ENCODE assay signal across 22 mouse cellular contexts in the genomic region with DNA sequence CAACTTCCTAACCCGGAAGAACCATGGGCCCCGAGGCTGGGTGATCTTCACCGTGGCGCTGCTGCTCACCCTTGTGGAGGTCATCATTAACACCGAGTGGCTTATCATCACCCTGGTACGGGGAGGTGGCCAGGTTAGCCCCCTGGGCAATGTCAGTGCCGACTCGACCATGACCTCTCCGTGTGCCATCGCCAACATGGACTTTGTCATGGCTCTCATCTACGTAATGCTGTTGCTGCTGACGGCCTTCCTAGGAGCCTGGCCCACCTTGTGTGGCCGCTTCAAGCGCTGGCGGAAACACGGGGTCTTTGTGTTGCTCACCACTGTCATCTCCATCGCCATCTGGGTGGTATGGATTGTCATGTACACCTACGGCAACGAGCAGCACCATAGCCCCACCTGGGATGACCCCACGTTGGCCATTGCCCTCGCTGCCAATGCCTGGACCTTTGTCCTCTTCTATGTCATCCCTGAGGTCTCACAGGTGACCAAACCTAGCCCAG. TPM values are rescaled to one million over a fixed set of nuclear protein-coding genes. Genes with fewer than 3 reads are reported as not detected.
DNase-seq lines count a peak whose midpoint lies in the region; ATAC-seq lines count a peak whose summit lies in the region.
"Had no signal": no experiment of that assay in that cellular context is flagged by ENCODE, and none has a peak within 500 bp of the region (broad histone marks: within the 10 kb centered on the region; RNA-seq: fewer than 3 reads in every experiment).

No protein-coding gene starts in this region.

- no peak for ATAC-seq in midbrain, embryonic 11.5 days (ENCODE audit: low FRiP score)
- ATAC-seq in midbrain, embryonic 15.5 days (replicated peaks) = no peak
- ATAC-seq: forebrain, embryonic 13.5 days; forebrain, embryonic 16.5 days had no signal

- H3K36me3 ChIP-seq in midbrain, embryonic 11.5 days (ENCODE audit: control insufficient read depth, insufficient read depth, low read length) = no peaks in the 10 kb centered on the region
- H3K36me3 ChIP-seq in midbrain, embryonic 15.5 days (replicated peaks) = no peaks in the 10 kb centered on the region
- peaks cover 60% of the 10 kb centered on the region for H3K36me3 ChIP-seq in limb, embryonic 10.5 days
- H3K36me3 ChIP-seq: hindbrain, embryonic 15.5 days had no signal

- no peaks in the 10 kb centered on the region for H3K4me1 ChIP-seq in midbrain, embryonic 11.5 days (ENCODE audit: control insufficient read depth, insufficient read depth, low read length)
- no peaks in the 10 kb centered on the region for H3K4me1 ChIP-seq in midbrain, embryonic 15.5 days
- H3K4me1 ChIP-seq in limb, embryonic 10.5 days = peaks cover 34% of the 10 kb centered on the region
- H3K4me1 ChIP-seq: forebrain, embryonic 13.5 days had no signal

- H3K4me2 ChIP-seq in midbrain, embryonic 11.5 days = no peak overlapping the region
- no peak overlapping the region for H3K4me2 ChIP-seq in midbrain, embryonic 15.5 days
- H3K4me2 ChIP-seq: forebrain, embryonic 13.5 days; heart, embryonic 11.5 days; hindbrain, embryonic 15.5 days had no signal

- H3K4me3 ChIP-seq in midbrain, embryonic 11.5 days (ENCODE audit: low read depth, low read length) = no peak overlapping the region
- no peak overlapping the region for H3K4me3 ChIP-seq in midbrain, embryonic 15.5 days
- H3K4me3 ChIP-seq in limb, embryonic 10.5 days = no peak overlapping the region
- H3K4me3 ChIP-seq: forebrain, embryonic 10.5 days; forebrain, embryonic 13.5 days; hindbrain, embryonic 15.5 days had no signal

- WGBS in midbrain, embryonic 11.5 days = 93% methylated on average over 21 of the region's 21 CpGs
- 93% methylated on average over 21 of the region's 21 CpGs for WGBS in midbrain, embryonic 15.5 days
- 93% methylated on average over 21 of the region's 21 CpGs for WGBS in limb, embryonic 10.5 days

- no peak overlapping the region for H3K27ac ChIP-seq in midbrain, embryonic 11.5 days (ENCODE audit: low read depth, low read length)
- no peak overlapping the region for H3K27ac ChIP-seq in midbrain, embryonic 15.5 days
- no peak overlapping the region for H3K27ac ChIP-seq in limb, embryonic 10.5 days
- H3K27ac ChIP-seq: forebrain, embryonic 10.5 days; forebrain, embryonic 13.5 days; hindbrain, embryonic 15.5 days had no signal

- peak; percentile 91 for DNase-seq in heart, adult 11 months
- DNase-seq in heart, postnatal 4 days = no peak
- peak; percentile 55 for DNase-seq in kidney, adult 9 months
- no peak for DNase-seq in kidney, adult 18-20 months
- DNase-seq in midbrain, embryonic 11.5 days (ENCODE audit: low spot score, missing footprints) = peak; percentile 35
- peak; percentile 25 for DNase-seq in limb, embryonic 10.5 days (ENCODE audit: low spot score)
- DNase-seq: adrenal gland, adult 2 months; adrenal gland, postnatal 14 days; B cell, adult 2 months; cerebellum, adult 9-10 months; cerebellum, postnatal 14 days; gastrocnemius, postnatal 10 days; gastrocnemius, postnatal 36 days had no signal

- H3K9ac ChIP-seq in midbrain, embryonic 11.5 days (ENCODE audit: low read length) = no peak overlapping the region
- no peak overlapping the region for H3K9ac ChIP-seq in midbrain, embryonic 15.5 days
- H3K9ac ChIP-seq: forebrain, embryonic 13.5 days; hindbrain, embryonic 15.5 days had no signal

- H3K27me3 ChIP-seq in midbrain, embryonic 11.5 days (ENCODE audit: control insufficient read depth, insufficient read depth, low read length) = no peaks in the 10 kb centered on the region
- no peaks in the 10 kb centered on the region for H3K27me3 ChIP-seq in midbrain, embryonic 15.5 days (replicated peaks)
- no peaks in the 10 kb centered on the region for H3K27me3 ChIP-seq in limb, embryonic 10.5 days (ENCODE audit: low read depth, poor library complexity, severe bottlenecking)
- H3K27me3 ChIP-seq: forebrain, embryonic 13.5 days; hindbrain, embryonic 15.5 days had no signal

- no peaks in the 10 kb centered on the region for H3K9me3 ChIP-seq in midbrain, embryonic 11.5 days (ENCODE audit: control insufficient read depth, low read length)
- no peaks in the 10 kb centered on the region for H3K9me3 ChIP-seq in midbrain, embryonic 15.5 days
- no peaks in the 10 kb centered on the region for H3K9me3 ChIP-seq in limb, embryonic 10.5 days (replicated peaks)
- H3K9me3 ChIP-seq: forebrain, embryonic 13.5 days; hindbrain, embryonic 15.5 days had no signal

RNA-seq across cellular contexts. Expression of a gene that starts 13.0 kb away (rescaled TPM):
- 10 to 100 TPM; 11.9 to 12.1 TPM for total RNA-seq in heart, postnatal 4 days (2021)
- 8.9 and 10.7 TPM in 2 replicates for polyA plus RNA-seq in midbrain, embryonic 11.5 days (2014; fragmentation: Nextera tagmentation; extraction: Ambion mirVana)
- 9.3 and 9.4 TPM in 2 replicates for polyA plus RNA-seq in midbrain, embryonic 15.5 days (2015; fragmentation: Nextera tagmentation; extraction: Ambion mirVana)
- 40.7 and 50.1 TPM in 2 replicates for polyA plus RNA-seq in limb, embryonic 10.5 days (2016; fragmentation: Nextera tagmentation; extraction: Ambion mirVana)
- total RNA-seq: CH12.LX; granulocyte monocyte progenitor cell, adult 5-6 weeks; MEL had no signal

RNA-seq across cellular contexts. Expression of a gene that starts 25.9 kb away (rescaled TPM):
- under 1 TPM; 0.79 to 0.83 TPM for total RNA-seq in heart, postnatal 4 days (2021)
- 0.79 and 1.1 TPM in 2 replicates for polyA plus RNA-seq in midbrain, embryonic 11.5 days (2014; fragmentation: Nextera tagmentation; extraction: Ambion mirVana)
- 0.86 and 0.94 TPM in 2 replicates for polyA plus RNA-seq in midbrain, embryonic 15.5 days (2015; fragmentation: Nextera tagmentation; extraction: Ambion mirVana)
- 0.49 and 0.67 TPM in 2 replicates for polyA plus RNA-seq in limb, embryonic 10.5 days (2016; fragmentation: Nextera tagmentation; extraction: Ambion mirVana)
- total RNA-seq: MEL had no signal

Comparison
In these comparisons a context has a peak if more than half of its experiments do, and no peak if none do; other contexts are left out.
1. DNase-seq: peak in heart, adult 11 months (single experiment), kidney, adult 9 months (single experiment), midbrain, embryonic 11.5 days (single experiment) and limb, embryonic 10.5 days (single experiment); none in heart, postnatal 4 days (single experiment) and kidney, adult 18-20 months (single experiment).